ENCODE assay signal across 10 mouse cellular contexts in the genomic region with DNA sequence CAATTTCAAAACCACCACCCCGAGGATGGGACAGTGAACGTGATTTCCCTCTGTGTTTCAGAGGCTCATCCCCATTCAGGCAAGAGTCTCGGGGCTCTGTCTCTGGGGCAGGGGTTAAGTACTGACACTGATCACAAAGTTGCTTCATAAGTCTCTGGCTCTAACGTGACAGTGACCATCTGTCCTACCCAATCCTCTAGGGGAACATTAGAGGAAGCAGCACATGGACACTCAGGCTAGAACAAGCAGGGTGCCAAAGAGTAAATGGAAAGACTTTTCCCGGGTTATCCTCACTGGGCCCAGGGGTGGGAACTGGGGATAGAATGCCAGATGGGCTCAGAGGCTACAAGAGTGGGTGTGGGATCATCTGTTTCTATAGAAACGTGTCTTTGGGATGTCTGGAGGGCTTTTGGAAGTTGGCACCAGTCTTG.
DNase-seq lines count a peak whose midpoint lies in the region; ATAC-seq lines count a peak whose summit lies in the region.
"Had no signal": no experiment of that assay in that cellular context is flagged by ENCODE, and none has a peak within 500 bp of the region (broad histone marks: within the 10 kb centered on the region; RNA-seq: fewer than 3 reads in every experiment).

No protein-coding gene starts in this region.

- H3K4me3 ChIP-seq in hindbrain, embryonic 11.5 days (ENCODE audit: low read depth, low read length) = no peak overlapping the region
- no peak overlapping the region for H3K4me3 ChIP-seq in hindbrain, embryonic 10.5 days
- H3K4me3 ChIP-seq in brown adipose tissue, adult 24 weeks (ENCODE audit: insufficient read depth, low read depth, low read length) = no peak overlapping the region
- H3K4me3 ChIP-seq in lung, embryonic 16.5 days (ENCODE audit: low read length) = no peak overlapping the region
- H3K4me3 ChIP-seq: layer of hippocampus, adult 2 months had no signal

- 56% methylated on average over 6 of the region's 6 CpGs for WGBS in hindbrain, embryonic 11.5 days
- WGBS in hindbrain, embryonic 10.5 days = 61% methylated on average over 6 of the region's 6 CpGs
- WGBS in lung, embryonic 16.5 days = 44% methylated on average over 6 of the region's 6 CpGs

- no peaks in the 10 kb centered on the region for H3K36me3 ChIP-seq in hindbrain, embryonic 11.5 days (ENCODE audit: control insufficient read depth, insufficient read depth, low read length)
- no peaks in the 10 kb centered on the region for H3K36me3 ChIP-seq in hindbrain, embryonic 10.5 days
- H3K36me3 ChIP-seq in lung, embryonic 16.5 days (ENCODE audit: control insufficient read depth, insufficient read depth, low read length) = no peaks in the 10 kb centered on the region

- 0 out of 2 replicates have a peak, but pooled peaks have one; percentile 33 for ATAC-seq in hindbrain, embryonic 11.5 days (ENCODE audit: low FRiP score)
- peak; percentile 93 for ATAC-seq in lung, embryonic 16.5 days (ENCODE audit: low read depth)

- no peak for DNase-seq in hindbrain, embryonic 11.5 days (ENCODE audit: low spot score)
- no peak for DNase-seq in hindbrain, embryonic 10.5 days (ENCODE audit: low spot score)
- DNase-seq in heart, postnatal 14 days = peak; percentile 36 to 40
- no peak for DNase-seq in left cerebral cortex, adult 11 months (ENCODE audit: low spot score)
- DNase-seq in left cerebral cortex, postnatal 14 days (ENCODE audit: low spot score in 2 of 2) = no peak
- DNase-seq in left cerebral cortex, adult 9 months (ENCODE audit: low spot score in 2 of 2) = no peak
- DNase-seq: cerebellum, adult 11 months had no signal

- H3K27me3 ChIP-seq in hindbrain, embryonic 11.5 days (ENCODE audit: control insufficient read depth, insufficient read depth, low read length) = no peaks in the 10 kb centered on the region
- H3K27me3 ChIP-seq in hindbrain, embryonic 10.5 days (ENCODE audit: insufficient read depth, poor library complexity, severe bottlenecking) = peaks cover 9% of the 10 kb centered on the region
- no peaks in the 10 kb centered on the region for H3K27me3 ChIP-seq in lung, embryonic 16.5 days (ENCODE audit: control insufficient read depth, insufficient read depth, low read depth, low read length)

- no peak overlapping the region for H3K4me2 ChIP-seq in hindbrain, embryonic 11.5 days (replicated peaks; ENCODE audit: low read depth, low read length)
- H3K4me2 ChIP-seq in lung, embryonic 16.5 days (ENCODE audit: low read depth, low read length) = no peak overlapping the region

- intact Hi-C loops in heart, postnatal 14 days (cut with DNase I) = loop anchor here (1.0 kb wide), 1 partner anchor 354 kb away; no protein-coding TSS in a partner anchor
- intact Hi-C loops in left cerebral cortex, postnatal 14 days (cut with DNase I) = loop anchor here (5.0 to 10.0 kb wide), 3 partner anchors 112 to 353 kb away; a partner anchor contains a TSS

- H3K9ac ChIP-seq in hindbrain, embryonic 11.5 days (ENCODE audit: low read depth, low read length) = no peak overlapping the region
- H3K9ac ChIP-seq in lung, embryonic 16.5 days (ENCODE audit: low read length) = no peak overlapping the region

- no peaks in the 10 kb centered on the region for H3K4me1 ChIP-seq in hindbrain, embryonic 11.5 days (replicated peaks; ENCODE audit: control insufficient read depth, insufficient read depth, low read length)
- peaks cover 17% of the 10 kb centered on the region; the same call in 1 of the 2 replicates for H3K4me1 ChIP-seq in hindbrain, embryonic 10.5 days (replicated peaks)
- H3K4me1 ChIP-seq in brown adipose tissue, adult 24 weeks (ENCODE audit: control insufficient read depth, insufficient read depth, insufficient read length, low read length) = peaks cover 4% of the 10 kb centered on the region; the same call in 1 of the 2 replicates
- peaks cover 7% of the 10 kb centered on the region for H3K4me1 ChIP-seq in lung, embryonic 16.5 days (replicated peaks; ENCODE audit: control insufficient read depth, insufficient read depth, low read length)

- no peak overlapping the region for H3K27ac ChIP-seq in hindbrain, embryonic 11.5 days (ENCODE audit: low read depth, low read length)
- no peak overlapping the region for H3K27ac ChIP-seq in hindbrain, embryonic 10.5 days
- peak overlapping the region; percentile 67 for H3K27ac ChIP-seq in brown adipose tissue, adult 24 weeks (replicated peaks; ENCODE audit: low read depth, low read length)
- peak overlapping the region; percentile 89 for H3K27ac ChIP-seq in lung, embryonic 16.5 days (ENCODE audit: low read length)
- H3K27ac ChIP-seq: layer of hippocampus, adult 2 months had no signal

- no peaks in the 10 kb centered on the region for H3K9me3 ChIP-seq in hindbrain, embryonic 11.5 days (ENCODE audit: control insufficient read depth, low read length)
- no peaks in the 10 kb centered on the region for H3K9me3 ChIP-seq in hindbrain, embryonic 10.5 days
- H3K9me3 ChIP-seq in lung, embryonic 16.5 days (ENCODE audit: control insufficient read depth, low read length) = no peaks in the 10 kb centered on the region

Comparison
In these comparisons a context has a peak if more than half of its experiments do, and no peak if none do; other contexts are left out.
1. DNase-seq: peak in heart, postnatal 14 days (2 of 2); none in hindbrain, embryonic 11.5 days (single experiment), hindbrain, embryonic 10.5 days (single experiment), left cerebral cortex, adult 11 months (single experiment), left cerebral cortex, postnatal 14 days (0 of 2) and left cerebral cortex, adult 9 months (0 of 2).
2. H3K27ac ChIP-seq: peak in brown adipose tissue, adult 24 weeks (single experiment) and lung, embryonic 16.5 days (single experiment); none in hindbrain, embryonic 11.5 days (single experiment) and hindbrain, embryonic 10.5 days (single experiment).